Comparison of ENCODE assay signal across 25 mouse cellular contexts in the genomic region with DNA sequence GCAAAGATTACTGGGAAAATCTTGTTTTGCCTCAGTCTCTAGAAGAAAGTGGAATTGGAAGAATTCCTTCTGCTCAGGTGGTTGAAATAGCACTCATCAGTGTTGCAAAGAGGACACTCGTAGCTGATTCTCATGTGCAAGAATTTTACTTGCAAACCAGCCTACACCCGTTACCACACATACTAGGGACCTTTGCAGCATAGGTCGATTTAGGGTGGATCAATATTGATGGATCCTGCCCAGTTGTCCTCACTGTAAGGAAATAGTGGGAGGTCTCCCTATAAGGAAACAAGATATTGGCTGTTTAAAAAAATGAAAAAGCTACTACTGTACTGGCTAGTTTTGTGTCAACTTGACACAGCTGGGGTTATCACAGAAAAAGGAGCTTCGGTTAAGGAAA.
DNase-seq lines count a peak whose midpoint lies in the region; ATAC-seq and TF ChIP-seq lines count a peak whose summit lies in the region.
"Had no signal": no experiment of that assay in that cellular context is flagged by ENCODE, and none has a peak within 500 bp of the region (broad histone marks: within the 10 kb centered on the region; RNA-seq: fewer than 3 reads in every experiment).

No protein-coding gene starts in this region.

- H3K36me3 ChIP-seq in embryonic facial prominence, embryonic 13.5 days = no peaks in the 10 kb centered on the region
- no peaks in the 10 kb centered on the region for H3K36me3 ChIP-seq in embryonic facial prominence, embryonic 10.5 days (replicated peaks)
- H3K36me3 ChIP-seq in liver, adult 2 months (ENCODE audit: control insufficient read depth, insufficient read depth, low read length) = no peaks in the 10 kb centered on the region
- no peaks in the 10 kb centered on the region for H3K36me3 ChIP-seq in liver, embryonic 11.5 days (ENCODE audit: control insufficient read depth, insufficient read depth, low read length)
- no peaks in the 10 kb centered on the region for H3K36me3 ChIP-seq in liver, postnatal 0 days (replicated peaks; ENCODE audit: insufficient read depth, low read length)
- H3K36me3 ChIP-seq in liver, embryonic 12.5 days = no peaks in the 10 kb centered on the region
- H3K36me3 ChIP-seq: forebrain, embryonic 10.5 days; forebrain, embryonic 12.5 days; G1E had no signal

- H3K27me3 ChIP-seq in embryonic facial prominence, embryonic 13.5 days = no peaks in the 10 kb centered on the region
- no peaks in the 10 kb centered on the region for H3K27me3 ChIP-seq in embryonic facial prominence, embryonic 10.5 days (replicated peaks; ENCODE audit: low read depth, poor library complexity, severe bottlenecking)
- H3K27me3 ChIP-seq in liver, adult 2 months (ENCODE audit: control insufficient read depth, insufficient read depth, low read length) = no peaks in the 10 kb centered on the region
- H3K27me3 ChIP-seq in liver, embryonic 11.5 days (replicated peaks; ENCODE audit: control insufficient read depth, insufficient read depth, low read length) = no peaks in the 10 kb centered on the region
- no peaks in the 10 kb centered on the region for H3K27me3 ChIP-seq in liver, postnatal 0 days (ENCODE audit: insufficient read depth, low read length)
- no peaks in the 10 kb centered on the region for H3K27me3 ChIP-seq in liver, embryonic 12.5 days (replicated peaks)
- H3K27me3 ChIP-seq: CH12.LX; forebrain, embryonic 12.5 days; Patski had no signal

- H3K4me3 ChIP-seq in embryonic facial prominence, embryonic 13.5 days = no peak overlapping the region
- no peak overlapping the region for H3K4me3 ChIP-seq in embryonic facial prominence, embryonic 10.5 days
- no peak overlapping the region for H3K4me3 ChIP-seq in liver, adult 2 months (ENCODE audit: insufficient read depth, low read depth, low read length)
- no peak overlapping the region for H3K4me3 ChIP-seq in liver, embryonic 11.5 days (ENCODE audit: low read depth, low read length)
- no peak overlapping the region for H3K4me3 ChIP-seq in liver, postnatal 0 days (ENCODE audit: low read depth, low read length)
- no peak overlapping the region for H3K4me3 ChIP-seq in liver, embryonic 12.5 days
- H3K4me3 ChIP-seq: erythroblast, embryonic 14.5 days; forebrain, embryonic 10.5 days; forebrain, embryonic 12.5 days had no signal

- peak overlapping the region; percentile 68 for H3K27ac ChIP-seq in embryonic facial prominence, embryonic 13.5 days
- H3K27ac ChIP-seq in embryonic facial prominence, embryonic 10.5 days (replicated peaks) = no peak overlapping the region
- no peak overlapping the region for H3K27ac ChIP-seq in liver, adult 2 months (replicated peaks; ENCODE audit: insufficient read depth, low read depth, low read length)
- no peak overlapping the region for H3K27ac ChIP-seq in liver, embryonic 11.5 days (ENCODE audit: low read depth, low read length)
- no peak overlapping the region for H3K27ac ChIP-seq in liver, postnatal 0 days (ENCODE audit: low read depth)
- no peak overlapping the region for H3K27ac ChIP-seq in liver, embryonic 12.5 days
- H3K27ac ChIP-seq: forebrain, embryonic 10.5 days; forebrain, embryonic 12.5 days had no signal

- H3K4me1 ChIP-seq in embryonic facial prominence, embryonic 13.5 days = peaks cover 31% of the 10 kb centered on the region
- peaks cover 11% of the 10 kb centered on the region for H3K4me1 ChIP-seq in embryonic facial prominence, embryonic 10.5 days
- H3K4me1 ChIP-seq in liver, adult 2 months (ENCODE audit: control insufficient read depth, insufficient read depth, low read length) = peaks cover 2% of the 10 kb centered on the region
- no peaks in the 10 kb centered on the region for H3K4me1 ChIP-seq in liver, embryonic 11.5 days (replicated peaks; ENCODE audit: control insufficient read depth, insufficient read depth, low read length)
- H3K4me1 ChIP-seq in liver, postnatal 0 days (ENCODE audit: insufficient read depth) = peaks cover 13% of the 10 kb centered on the region; the same call in 1 of the 2 replicates
- H3K4me1 ChIP-seq in liver, embryonic 12.5 days = no peaks in the 10 kb centered on the region
- H3K4me1 ChIP-seq: forebrain, embryonic 10.5 days; forebrain, embryonic 12.5 days had no signal

- no peak overlapping the region for H3K4me2 ChIP-seq in embryonic facial prominence, embryonic 13.5 days
- H3K4me2 ChIP-seq in liver, embryonic 11.5 days = no peak overlapping the region
- no peak overlapping the region for H3K4me2 ChIP-seq in liver, postnatal 0 days (ENCODE audit: low read depth, low read length)
- no peak overlapping the region for H3K4me2 ChIP-seq in liver, embryonic 12.5 days
- H3K4me2 ChIP-seq: forebrain, embryonic 12.5 days had no signal

- no peaks in the 10 kb centered on the region for H3K9me3 ChIP-seq in embryonic facial prominence, embryonic 13.5 days
- H3K9me3 ChIP-seq in embryonic facial prominence, embryonic 10.5 days = no peaks in the 10 kb centered on the region
- no peaks in the 10 kb centered on the region for H3K9me3 ChIP-seq in liver, embryonic 11.5 days (ENCODE audit: control insufficient read depth, low read length)
- no peaks in the 10 kb centered on the region for H3K9me3 ChIP-seq in liver, postnatal 0 days (ENCODE audit: low read length)
- no peaks in the 10 kb centered on the region for H3K9me3 ChIP-seq in liver, embryonic 12.5 days (replicated peaks)
- H3K9me3 ChIP-seq: forebrain, embryonic 10.5 days; forebrain, embryonic 12.5 days had no signal

- H3K79me2 ChIP-seq in liver, adult 2 months (ENCODE audit: control insufficient read depth, insufficient read depth, low read length) = no peaks in the 10 kb centered on the region

- DNase-seq in embryonic facial prominence, embryonic 10.5 days (ENCODE audit: low spot score) = no peak
- peak; percentile 5 for DNase-seq in liver, adult 2 months (ENCODE audit: extremely low read depth, low read depth, low spot score)
- no peak for DNase-seq in liver, embryonic 11.5 days (ENCODE audit: low spot score)
- DNase-seq in liver, postnatal 0 days = no peak
- DNase-seq: adrenal gland, adult 8-10 months; adrenal gland, postnatal 14 days; adrenal gland, postnatal 36 days; B cell, adult 2 months; cerebellum, adult 11-12 months; cerebellum, adult 2 months; cerebellum, adult 9-10 months; cerebellum, postnatal 10 days; cerebellum, postnatal 25 days had no signal

- TF ChIP-seq CTCF in liver, adult 2 months (IDR thresholded peaks at IDR 0.05; ENCODE audit: low read depth, low read length) = no peak
- no peak for TF ChIP-seq CTCF in liver, postnatal 0 days (IDR thresholded peaks at IDR 0.05; ENCODE audit: low read depth)

- no peak for TF ChIP-seq POLR2A in liver, adult 2 months (IDR thresholded peaks at IDR 0.05; ENCODE audit: extremely low read depth, insufficient read depth, low read length)

- no peak overlapping the region for H3K9ac ChIP-seq in embryonic facial prominence, embryonic 13.5 days
- no peak overlapping the region for H3K9ac ChIP-seq in liver, adult 2 months (ENCODE audit: low read depth, low read length)
- H3K9ac ChIP-seq in liver, embryonic 11.5 days (ENCODE audit: low read depth, low read length) = no peak overlapping the region
- no peak overlapping the region for H3K9ac ChIP-seq in liver, postnatal 0 days (replicated peaks)
- H3K9ac ChIP-seq in liver, embryonic 12.5 days = no peak overlapping the region
- H3K9ac ChIP-seq: forebrain, embryonic 12.5 days had no signal

- no peak for ATAC-seq in embryonic facial prominence, embryonic 13.5 days (ENCODE audit: insufficient number of reproducible peaks, insufficient read depth, low FRiP score, low TSS enrichment, low read depth)
- no peak for ATAC-seq in liver, embryonic 11.5 days (replicated peaks; ENCODE audit: low FRiP score)
- peak; percentile 73 for ATAC-seq in liver, postnatal 0 days
- ATAC-seq in liver, embryonic 12.5 days = no peak
- ATAC-seq: activated CD4-positive, CD25-positive, alpha-beta regulatory T cell, adult 4 months; CD4-positive, CD25-positive, alpha-beta regulatory T cell, adult 4 months; forebrain, embryonic 14.5 days; forebrain, embryonic 16.5 days; Patski had no signal

- no peak for TF ChIP-seq EP300 in liver, postnatal 0 days (IDR thresholded peaks at IDR 0.05; ENCODE audit: low read depth)

- WGBS in embryonic facial prominence, embryonic 13.5 days = 85% methylated on average over 4 of the region's 4 CpGs
- WGBS in embryonic facial prominence, embryonic 10.5 days = 90% methylated on average over 4 of the region's 4 CpGs
- WGBS in liver, adult 2 months = 46% methylated on average over 4 of the region's 4 CpGs
- 77% methylated on average over 4 of the region's 4 CpGs for WGBS in liver, embryonic 11.5 days
- WGBS in liver, postnatal 0 days (ENCODE audit: insufficient replicate concordance) = 63% methylated on average over 4 of the region's 4 CpGs
- 68% methylated on average over 4 of the region's 4 CpGs for WGBS in liver, embryonic 12.5 days (ENCODE audit: insufficient replicate concordance)
